Mouse (Mus musculus) brain, embryonic 14.5 days (tissue): ENCODE results near the gene Gnaq.

Source experiments
- CTCF ChIP-seq: fragments of 200-500 bp; IDR thresholded peaks from 2 replicates; pipeline ENCODE4 v1.5.1; 2012; ENCODE audit warnings: inconsistent platforms, mild to moderate bottlenecking, moderate library complexity, borderline replicate concordance; ENCODE audit not compliant: insufficient read depth, insufficient read length; ENCODE audit errors: extremely low read depth
- POLR2A ChIP-seq: fragments of 200-500 bp; IDR thresholded peaks from 2 replicates; pipeline ENCODE4 v1.6.1; 2012; ENCODE audit warnings: mild to moderate bottlenecking, inconsistent platforms, borderline replicate concordance; ENCODE audit not compliant: poor library complexity, insufficient read depth, insufficient read length, severe bottlenecking; ENCODE audit errors: extremely low read depth

- TF ChIP-seq CTCF (no peak), POLR2A (no peak)
Measured at GRCm38 (mm10) chr19:16260973-16261372, 128.3 kb downstream of the Gnaq start.
